Mouse (Mus musculus) liver, adult 2 months (tissue): ENCODE results near the gene Ptcd2. TPM values are rescaled to one million over a fixed set of nuclear protein-coding genes. Genes with fewer than 3 reads are reported as not detected.

Experiments used
- DNase-seq: peaks from one replicate; pipeline ENCODE4 v3.0.0-alpha.2; 2011; ENCODE audit warnings: low read depth, low spot score; ENCODE audit errors: extremely low read depth
- H3K27ac ChIP-seq: fragments of 200-500 bp; replicated peaks from 2 replicates; pipeline ENCODE4 v1.5.1; 2012; ENCODE audit warnings: low read depth, mild to moderate bottlenecking, control low read depth, inconsistent platforms, low read length; ENCODE audit not compliant: insufficient read depth
- H3K27me3 ChIP-seq: fragments of 200-500 bp; 2 replicates; pipeline ENCODE4 v1.6.1; 2012; ENCODE audit warnings: mild to moderate bottlenecking, moderate library complexity, low read length, inconsistent platforms; ENCODE audit not compliant: control insufficient read depth, insufficient read depth
- H3K36me3 ChIP-seq: fragments of 200-500 bp; 2 replicates; pipeline ENCODE4 v1.6.1; 2012; ENCODE audit warnings: low read length, inconsistent platforms; ENCODE audit not compliant: control insufficient read depth, insufficient read depth
- H3K4me1 ChIP-seq: fragments of 200-500 bp; 2 replicates; pipeline ENCODE4 v1.6.1; 2011; ENCODE audit warnings: low read length; ENCODE audit not compliant: control insufficient read depth, insufficient read depth
- H3K4me3 ChIP-seq: fragments of 200-500 bp; 2 replicates; pipeline ENCODE4 v1.5.1; 2011; ENCODE audit warnings: low read depth, mild to moderate bottlenecking, control low read depth, low read length, moderate library complexity; ENCODE audit not compliant: insufficient read depth
- H3K79me2 ChIP-seq: fragments of 200-500 bp; 2 replicates; pipeline ENCODE4 v1.6.1; 2012; ENCODE audit warnings: inconsistent platforms, mild to moderate bottlenecking, low read length, moderate library complexity; ENCODE audit not compliant: control insufficient read depth, insufficient read depth
- H3K9ac ChIP-seq: fragments of 200-500 bp; 2 replicates; pipeline ENCODE4 v1.6.1; 2012; ENCODE audit warnings: low read depth, mild to moderate bottlenecking, control low read depth, inconsistent platforms, low read length
- CTCF ChIP-seq: fragments of 200-500 bp; IDR thresholded peaks from 2 replicates; pipeline ENCODE4 v1.5.1; 2011; ENCODE audit warnings: low read depth, low read length, control low read depth
- POLR2A ChIP-seq: fragments of 200-500 bp; IDR thresholded peaks from 2 replicates; pipeline ENCODE4 v1.6.1; 2011; ENCODE audit warnings: low read length, control low read depth; ENCODE audit not compliant: insufficient read depth; ENCODE audit errors: extremely low read depth
- WGBS: fragments of 180-500 bp; shearing (Covaris S2); methylation state at CpG from one replicate; pipeline ENCODE4 v1.1.7; 2018; 5-methylcytosine and 5-hydroxymethylcytosine counted together
- polyA plus RNA-seq: library from polyadenylated mRNA; depleted of rRNA; stranded (reverse); fragments of >200 nt; gene quantifications from 2 replicates; pipeline ENCODE4 v1.2.3, GENCODE M21; 2012
- total RNA-seq: library from RNA; depleted of rRNA; stranded (reverse); fragments of >200 nt; gene quantifications from 2 replicates; pipeline ENCODE4 v1.2.3, GENCODE M21; 2014

Gene Ptcd2
- total and polyA plus RNA-seq, 2 experiments: 16.4 to 30.3 TPM

DNA sequence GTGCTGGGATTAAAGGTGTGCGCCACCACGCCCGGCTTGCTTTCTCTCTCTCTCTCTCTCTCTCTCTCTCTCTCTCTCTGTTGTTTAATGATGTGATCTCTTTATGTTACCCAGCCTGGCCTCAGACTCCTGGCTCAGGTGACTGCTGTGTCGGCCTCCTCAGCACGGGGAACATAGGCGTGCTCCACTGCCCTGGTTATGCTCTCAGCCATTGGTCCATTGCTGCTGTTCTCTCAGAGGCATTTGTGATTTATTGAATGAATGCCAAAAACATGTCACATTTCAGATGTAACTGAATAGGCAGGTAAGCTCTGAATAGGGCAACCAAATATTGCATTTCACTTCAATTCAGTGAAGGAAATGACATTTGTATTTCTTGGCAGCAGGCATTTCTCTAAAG is 41.4 kb upstream of the Ptcd2 start:
- Histone ChIP-seq H3K36me3 (peaks cover 2% of the 10 kb centered on the region; the same call in 1 of the 2 replicates), H3K27me3 (no peaks in the 10 kb centered on the region), H3K27ac (no peak overlapping the region), H3K4me1 (no peaks in the 10 kb centered on the region), H3K4me3 (no peak overlapping the region), H3K79me2 (no peaks in the 10 kb centered on the region), H3K9ac (no peak overlapping the region)
- DNase-seq: no peak
- WGBS: over 99% methylated on average over 5 of the region's 6 CpGs
- TF ChIP-seq POLR2A (no peak), CTCF (no peak)

DNA sequence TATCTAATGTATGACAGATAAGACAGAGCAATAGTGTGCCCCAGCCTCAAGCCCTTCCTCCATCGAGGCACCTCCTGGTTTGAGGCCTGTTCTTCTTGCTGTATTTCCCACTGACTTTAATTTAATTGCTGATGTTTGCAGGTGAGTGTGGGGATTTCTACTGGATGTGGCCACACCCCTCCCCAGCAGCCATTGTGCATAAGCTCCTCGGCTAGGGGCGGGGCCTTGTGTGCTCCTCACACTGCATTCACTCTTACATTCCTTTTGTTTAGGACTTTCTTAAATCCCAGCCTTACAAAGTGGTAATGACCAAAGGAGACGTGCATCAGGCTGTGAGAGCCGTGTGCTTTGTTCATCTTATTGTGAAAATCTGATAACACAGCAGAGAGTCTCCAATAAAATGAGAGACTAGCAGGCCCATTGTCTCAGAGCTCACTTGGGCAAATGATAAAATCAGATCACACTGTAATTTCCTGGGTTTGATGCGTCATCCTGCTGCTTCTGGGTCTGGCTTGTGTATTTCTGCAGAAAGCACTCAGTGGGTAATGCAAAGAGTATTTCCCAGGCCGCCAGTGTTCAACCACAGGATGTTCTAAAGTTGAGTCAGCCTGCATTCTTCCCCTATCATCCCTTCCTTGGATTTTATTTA is 40.2 kb upstream of the Ptcd2 start:
- TF ChIP-seq POLR2A: no peak
- no peak overlapping the region for H3K4me3 ChIP-seq
- H3K4me1 ChIP-seq: no peaks in the 10 kb centered on the region
- H3K79me2 ChIP-seq: no peaks in the 10 kb centered on the region
- 81% methylated on average over 7 of the region's 7 CpGs for WGBS
- no peak overlapping the region for H3K9ac ChIP-seq
- H3K27me3 ChIP-seq: no peaks in the 10 kb centered on the region
- H3K36me3 ChIP-seq: peaks cover 8% of the 10 kb centered on the region
- H3K27ac ChIP-seq: no peak overlapping the region
- no peak for DNase-seq

DNA sequence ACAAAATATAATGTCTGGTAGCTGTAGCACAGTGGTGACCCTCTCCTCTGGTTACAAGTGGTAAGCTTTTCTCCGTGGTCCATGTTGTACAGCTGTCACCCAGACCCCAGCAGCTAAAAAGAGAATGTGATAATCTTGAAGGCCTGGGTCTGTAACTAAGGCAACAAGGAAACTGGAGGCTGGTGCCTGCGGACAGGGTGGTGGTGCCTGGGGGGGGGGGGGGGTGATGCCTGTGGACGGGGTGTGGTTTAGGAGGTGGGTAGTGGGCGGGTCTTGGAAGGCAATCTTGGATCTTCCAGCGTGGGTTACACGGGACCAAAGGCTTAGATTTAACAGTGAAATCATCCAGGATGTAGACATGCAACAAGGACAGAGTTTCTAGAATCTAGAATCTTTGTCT is 37.9 kb upstream of the Ptcd2 start:
- DNase-seq: no peak
- 79% methylated on average over 6 of the region's 6 CpGs for WGBS
- H3K27ac ChIP-seq: no peak overlapping the region
- TF ChIP-seq POLR2A (no peak), CTCF (no peak)
- no peak overlapping the region for H3K4me3 ChIP-seq
- no peak overlapping the region for H3K9ac ChIP-seq
- H3K27me3 ChIP-seq: no peaks in the 10 kb centered on the region
- H3K4me1 ChIP-seq: no peaks in the 10 kb centered on the region
- H3K36me3 ChIP-seq: peaks cover 8% of the 10 kb centered on the region
- H3K79me2 ChIP-seq: no peaks in the 10 kb centered on the region

DNA sequence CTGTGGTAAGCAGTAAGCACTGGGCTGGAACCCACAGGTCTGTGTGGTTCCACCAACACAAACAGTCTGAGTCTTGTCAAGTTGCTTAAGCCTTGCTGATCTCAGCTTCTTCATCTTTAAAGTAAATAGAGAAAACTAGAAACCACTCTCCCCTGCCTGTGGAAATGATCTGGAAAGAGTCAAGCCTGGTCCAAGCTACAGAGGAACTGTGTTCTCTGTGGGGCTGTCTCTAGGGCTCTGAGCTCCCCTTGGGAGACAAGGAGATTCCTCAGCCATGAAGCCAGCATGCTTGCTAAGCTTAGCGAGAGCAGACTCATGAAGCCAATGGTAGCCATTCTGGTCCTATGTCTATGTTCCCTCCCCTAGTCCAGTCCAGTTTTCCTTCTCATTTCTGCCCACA is 33.7 kb upstream of the Ptcd2 start:
- 100% methylated on average over 1 of the region's 1 CpGs for WGBS
- Histone ChIP-seq H3K9ac (no peak overlapping the region), H3K36me3 (peaks cover 8% of the 10 kb centered on the region), H3K27me3 (no peaks in the 10 kb centered on the region), H3K4me3 (no peak overlapping the region), H3K79me2 (no peaks in the 10 kb centered on the region), H3K4me1 (no peaks in the 10 kb centered on the region), H3K27ac (no peak overlapping the region)
- DNase-seq: no peak
- TF ChIP-seq POLR2A (no peak), CTCF (no peak)

DNA sequence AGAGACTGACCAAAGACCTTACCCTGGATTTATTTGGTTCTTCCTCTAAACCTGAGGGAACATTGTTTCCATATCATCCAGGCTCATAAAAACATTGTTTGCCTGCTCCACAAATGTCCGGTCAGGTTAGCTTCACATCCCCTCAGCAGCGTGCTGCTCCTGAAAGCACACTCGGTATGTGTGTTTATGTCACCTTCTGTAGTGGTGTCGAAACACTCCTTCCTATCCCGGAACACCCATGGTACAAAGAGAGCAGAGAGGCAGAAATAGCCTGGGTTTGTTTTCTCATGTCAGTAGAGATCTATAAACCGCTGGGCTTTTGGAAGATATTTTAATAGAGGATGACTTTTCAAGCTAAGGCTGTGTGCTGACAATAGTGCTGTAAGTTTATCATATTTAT is 32.5 kb upstream of the Ptcd2 start:
- H3K9ac ChIP-seq: no peak overlapping the region
- H3K4me1 ChIP-seq: no peaks in the 10 kb centered on the region
- H3K4me3 ChIP-seq: no peak overlapping the region
- no peak for TF ChIP-seq CTCF
- TF ChIP-seq POLR2A: no peak
- H3K27ac ChIP-seq: no peak overlapping the region
- H3K79me2 ChIP-seq: no peaks in the 10 kb centered on the region
- H3K36me3 ChIP-seq: peaks cover 11% of the 10 kb centered on the region
- 58% methylated on average over 6 of the region's 6 CpGs for WGBS
- no peaks in the 10 kb centered on the region for H3K27me3 ChIP-seq
- no peak for DNase-seq

DNA sequence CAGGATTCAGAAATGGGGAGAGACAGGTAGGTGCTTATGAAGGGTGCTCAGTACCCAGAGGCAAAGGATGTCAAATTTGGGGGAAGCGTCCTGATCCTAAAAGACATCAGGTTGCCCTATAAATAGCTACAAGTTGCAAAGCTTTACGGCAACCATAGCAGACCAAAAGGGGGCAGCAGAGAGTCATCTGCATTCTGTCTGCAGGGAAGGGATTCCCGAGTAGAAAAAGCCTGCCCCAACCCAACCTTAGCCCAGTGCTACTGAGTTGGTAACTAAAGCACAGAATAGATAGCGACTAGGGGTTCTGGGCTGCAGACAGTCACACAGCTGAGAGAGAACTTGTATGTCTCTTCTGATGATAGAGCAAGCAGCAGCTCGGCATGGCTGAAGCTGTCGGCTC is 31.0 kb upstream of the Ptcd2 start:
- no peak overlapping the region for H3K4me3 ChIP-seq
- TF ChIP-seq POLR2A (no peak), CTCF (peak; percentile 52; the same call in 1 of the 2 replicates)
- H3K36me3 ChIP-seq: peaks cover 9% of the 10 kb centered on the region
- 49% methylated on average over 6 of the region's 6 CpGs for WGBS
- peak; percentile 34 for DNase-seq
- H3K4me1 ChIP-seq: no peaks in the 10 kb centered on the region
- no peak overlapping the region for H3K9ac ChIP-seq
- no peaks in the 10 kb centered on the region for H3K27me3 ChIP-seq
- no peak overlapping the region for H3K27ac ChIP-seq
- H3K79me2 ChIP-seq: no peaks in the 10 kb centered on the region
